In genomic region chr8:54723976-54724667, GRCm38 (mm10) we compare ENCODE assay signal across 8 mouse cellular contexts.
A peak's percentile ranks its signal among the peaks of the same experiment; 100 is the strongest.
DNase-seq lines count a peak whose midpoint lies in the region; ATAC-seq and TF ChIP-seq lines count a peak whose summit lies in the region.

No protein-coding gene starts in this region.

- H3K9me3 ChIP-seq in forebrain, embryonic 15.5 days = no peaks in the 10 kb centered on the region
- H3K9me3 ChIP-seq in liver, embryonic 12.5 days (replicated peaks) = no peaks in the 10 kb centered on the region
- H3K9me3 ChIP-seq in stomach, postnatal 0 days (ENCODE audit: control insufficient read depth, low read length) = no peaks in the 10 kb centered on the region

- H3K36me3 ChIP-seq in forebrain, embryonic 15.5 days = no peaks in the 10 kb centered on the region
- H3K36me3 ChIP-seq in liver, embryonic 12.5 days = no peaks in the 10 kb centered on the region
- no peaks in the 10 kb centered on the region for H3K36me3 ChIP-seq in stomach, postnatal 0 days (ENCODE audit: control insufficient read depth, insufficient read depth, low read length)

- peak overlapping the region; percentile 68 for H3K4me2 ChIP-seq in forebrain, embryonic 15.5 days (replicated peaks)
- peak overlapping the region; percentile 61 for H3K4me2 ChIP-seq in liver, embryonic 12.5 days
- peak overlapping the region; percentile 52 for H3K4me2 ChIP-seq in stomach, postnatal 0 days (replicated peaks; ENCODE audit: low read depth)

- DNase-seq in CD4-positive, CD25-positive, alpha-beta regulatory T cell, adult 2 months (ENCODE audit: low read depth, low spot score) = peak; percentile 14
- peak; percentile 96 for DNase-seq in cerebellum, adult 11-12 months
- DNase-seq in heart, postnatal 10 days = peak; percentile 77 to 83
- peak; percentile 89 to 94 for DNase-seq in kidney, postnatal 25 days
- peak; percentile 87 for DNase-seq in neural tube, embryonic 10.5 days (ENCODE audit: extremely low spot score, low spot score)
- peak; percentile 79 for DNase-seq in stomach, postnatal 0 days (ENCODE audit: low spot score)

- peak overlapping the region; percentile 50 for H3K9ac ChIP-seq in forebrain, embryonic 15.5 days (replicated peaks)
- no peak overlapping the region for H3K9ac ChIP-seq in liver, embryonic 12.5 days
- H3K9ac ChIP-seq in stomach, postnatal 0 days (ENCODE audit: low read length) = no peak overlapping the region

- intact Hi-C loops in heart, postnatal 10 days (cut with DNase I) = no loop called here

- TF ChIP-seq CTCF in stomach, postnatal 0 days (IDR thresholded peaks at IDR 0.05; ENCODE audit: low read depth) = no peak

- peak overlapping the region; percentile 57 for H3K4me3 ChIP-seq in forebrain, embryonic 15.5 days
- peak overlapping the region; percentile 34 for H3K4me3 ChIP-seq in liver, embryonic 12.5 days
- H3K4me3 ChIP-seq in stomach, postnatal 0 days (ENCODE audit: low read depth, low read length) = peak overlapping the region; percentile 31

- 1% methylated on average over 23 of the region's 23 CpGs for WGBS in forebrain, embryonic 15.5 days
- WGBS in liver, embryonic 12.5 days (ENCODE audit: insufficient replicate concordance) = 2% methylated on average over 23 of the region's 23 CpGs
- 2% methylated on average over 23 of the region's 23 CpGs for WGBS in stomach, postnatal 0 days

- peak overlapping the region; percentile 55 for H3K27ac ChIP-seq in forebrain, embryonic 15.5 days (replicated peaks)
- H3K27ac ChIP-seq in liver, embryonic 12.5 days = no peak overlapping the region
- no peak overlapping the region for H3K27ac ChIP-seq in stomach, postnatal 0 days (replicated peaks)

- H3K4me1 ChIP-seq in forebrain, embryonic 15.5 days = peaks cover 9% of the 10 kb centered on the region
- peaks cover 7% of the 10 kb centered on the region; the same call in 1 of the 2 replicates for H3K4me1 ChIP-seq in liver, embryonic 12.5 days
- H3K4me1 ChIP-seq in stomach, postnatal 0 days (replicated peaks; ENCODE audit: control insufficient read depth, insufficient read depth) = no peaks in the 10 kb centered on the region

- no peak for TF ChIP-seq EP300 in stomach, postnatal 0 days (optimal IDR thresholded peaks at IDR 0.05)

- H3K27me3 ChIP-seq in forebrain, embryonic 15.5 days = no peaks in the 10 kb centered on the region
- no peaks in the 10 kb centered on the region for H3K27me3 ChIP-seq in liver, embryonic 12.5 days (replicated peaks)
- H3K27me3 ChIP-seq in stomach, postnatal 0 days (ENCODE audit: control insufficient read depth, insufficient read depth, low read length) = no peaks in the 10 kb centered on the region

- ATAC-seq in forebrain, embryonic 15.5 days (replicated peaks) = peak; percentile 100
- ATAC-seq in liver, embryonic 12.5 days = peak; percentile 98
- ATAC-seq in stomach, postnatal 0 days (ENCODE audit: low FRiP score, low TSS enrichment) = peak; percentile 99

Comparison
In these comparisons a context has a peak if more than half of its experiments do, and no peak if none do; other contexts are left out.
1. DNase-seq: peak in every context shown above with its lines; median percentile 96 in cerebellum, adult 11-12 months; 92 in kidney, postnatal 25 days; 87 in neural tube, embryonic 10.5 days; 80 in heart, postnatal 10 days; 79 in stomach, postnatal 0 days; 14 in CD4-positive, CD25-positive, alpha-beta regulatory T cell, adult 2 months.